Mouse (Mus musculus): ENCODE results near the gene Naa40. TPM values are rescaled to one million over a fixed set of nuclear protein-coding genes. Genes with fewer than 3 reads are reported as not detected.
A peak's percentile ranks its signal among the peaks of the same experiment; 100 is the strongest.

Naa40 gene
- polyA plus RNA-seq, 1 experiment from 2014 or later: 93.2 TPM

DNA sequence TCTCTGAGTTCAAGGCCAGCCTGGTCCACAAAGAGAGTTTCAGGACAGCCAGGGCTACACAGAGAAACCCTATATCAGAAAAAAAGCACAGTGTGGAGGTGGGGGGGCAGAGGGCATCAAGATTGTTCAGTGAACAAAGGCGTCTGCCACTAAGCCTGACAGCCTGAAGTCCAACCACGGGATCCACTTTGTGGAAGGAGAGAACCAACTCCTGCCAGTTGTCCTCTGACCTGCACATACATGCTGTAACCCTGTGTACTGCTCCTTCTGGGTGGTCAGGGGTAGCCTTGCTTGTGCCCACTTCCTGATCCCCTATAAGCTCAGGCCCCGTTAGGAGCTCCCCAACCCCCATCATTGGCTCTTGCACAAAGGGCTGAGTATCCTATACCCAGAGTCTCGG lies 55.9 kb downstream of the Naa40 start:
- peaks cover 97% of the 10 kb centered on the region for H3K27me3 ChIP-seq (replicated peaks; ENCODE audit: low read depth, poor library complexity, severe bottlenecking)
- H3K9me3 ChIP-seq: no peaks in the 10 kb centered on the region
- no peak for DNase-seq (ENCODE audit: low spot score)
- H3K36me3 ChIP-seq (replicated peaks): no peaks in the 10 kb centered on the region
- WGBS: 34% methylated on average over 4 of the region's 4 CpGs
- H3K4me3 ChIP-seq: peak overlapping the region; percentile 41; the same call in 1 of the 2 replicates
- peak overlapping the region; percentile 75 for H3K27ac ChIP-seq (replicated peaks)
- H3K4me1 ChIP-seq: peaks cover 75% of the 10 kb centered on the region

DNA sequence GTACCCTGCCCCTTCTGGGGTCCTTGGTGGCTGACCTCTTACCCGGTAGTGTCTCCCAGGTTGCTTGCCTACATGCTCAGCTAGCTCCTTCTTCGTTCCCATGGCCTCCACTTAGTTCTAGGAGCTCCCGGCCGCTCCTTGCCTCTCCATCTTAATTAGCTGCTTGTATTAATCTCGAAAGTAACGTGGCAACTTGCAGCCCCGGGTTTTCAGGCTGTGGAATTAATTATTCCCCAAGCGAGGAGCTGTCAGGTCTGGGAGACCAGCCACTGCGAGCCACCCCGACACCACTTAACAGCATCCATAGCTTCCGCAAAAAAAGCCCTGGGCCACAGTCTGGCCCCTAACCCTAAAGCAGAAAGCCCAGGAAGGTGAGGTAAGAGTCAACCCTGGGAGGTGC lies 57.6 kb downstream of the Naa40 start:
- 51% methylated on average over 11 of the region's 11 CpGs for WGBS
- H3K4me1 ChIP-seq: peaks cover 78% of the 10 kb centered on the region

DNA sequence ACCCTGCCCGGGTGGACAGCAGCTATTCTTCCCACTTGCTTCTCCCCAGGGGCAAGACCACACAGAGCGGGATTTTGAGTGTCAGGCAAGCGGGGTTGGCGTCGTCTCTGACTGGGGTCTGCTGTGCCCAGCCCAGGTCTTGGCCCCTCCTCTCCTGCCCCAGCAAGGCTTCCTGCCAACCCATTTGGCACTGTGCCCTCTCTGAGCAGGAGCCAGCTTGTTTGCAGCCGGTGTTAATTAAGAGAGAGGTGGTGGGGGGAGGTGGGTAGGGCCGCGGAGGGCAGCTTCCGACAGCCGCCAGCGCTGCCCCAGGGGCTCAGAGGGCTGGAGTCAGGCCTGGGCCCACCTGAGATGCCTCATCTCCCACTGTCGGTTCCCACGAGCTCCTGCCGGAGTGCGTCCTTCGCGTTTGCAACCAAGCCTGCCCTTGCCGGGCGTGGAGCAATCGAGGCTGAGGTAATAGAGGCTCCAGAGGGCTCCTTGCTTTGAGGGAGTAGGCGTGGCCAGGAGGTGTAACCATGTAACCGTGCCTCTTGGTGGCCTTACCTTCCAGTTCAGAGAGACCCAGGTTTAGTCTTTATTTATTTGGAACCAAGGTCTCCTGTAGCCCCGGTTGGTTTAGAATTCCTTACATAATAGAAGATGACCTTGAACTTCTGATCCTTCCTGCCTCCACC lies 58.6 kb downstream of the Naa40 start:
- 5% methylated on average over 23 of the region's 23 CpGs for WGBS
- DNase-seq (ENCODE audit: low spot score): peak; percentile 57

More for the DNA sequence above, 57.6 kb downstream of the Naa40 start:
- Histone ChIP-seq H3K27me3 (replicated peaks; ENCODE audit: low read depth, poor library complexity, severe bottlenecking) (peaks cover 98% of the 10 kb centered on the region), H3K9me3 (no peaks in the 10 kb centered on the region), H3K27ac (replicated peaks) (no peak overlapping the region; the same call in 1 of the 2 replicates), H3K4me3 (no peak overlapping the region), H3K36me3 (replicated peaks) (no peaks in the 10 kb centered on the region)
- no peak for DNase-seq (ENCODE audit: low spot score)

DNA sequence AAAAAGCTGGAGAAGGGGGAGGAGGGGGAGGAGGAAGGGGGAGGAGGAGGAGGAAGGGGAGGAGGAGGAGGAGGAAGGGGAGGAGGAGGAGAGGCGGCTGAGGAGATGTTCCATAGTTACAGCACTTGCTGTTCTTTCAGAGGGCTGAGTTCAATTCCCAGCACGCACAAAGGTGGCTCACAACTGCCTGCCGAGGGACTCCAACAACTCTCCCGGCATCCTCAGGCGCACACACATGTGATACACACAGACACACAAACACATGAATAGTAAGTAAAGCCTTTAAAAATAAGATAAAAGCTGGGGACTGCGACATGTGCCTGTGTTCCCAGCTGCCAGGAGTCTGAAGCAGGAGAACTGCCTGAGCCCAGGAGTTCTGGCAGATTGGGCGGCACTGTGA lies 59.5 kb downstream of the Naa40 start:
- 62% methylated on average over 7 of the region's 7 CpGs for WGBS
- peaks cover 83% of the 10 kb centered on the region for H3K4me1 ChIP-seq

More for the DNA sequence above, 58.6 kb downstream of the Naa40 start:
- H3K4me1 ChIP-seq: peaks cover 85% of the 10 kb centered on the region
- H3K27ac ChIP-seq (replicated peaks): peak overlapping the region; percentile 12; the same call in 1 of the 2 replicates
- peak overlapping the region; percentile 43 for H3K4me3 ChIP-seq
- no peaks in the 10 kb centered on the region for H3K36me3 ChIP-seq (replicated peaks)
- no peaks in the 10 kb centered on the region for H3K9me3 ChIP-seq
- H3K27me3 ChIP-seq (replicated peaks; ENCODE audit: low read depth, poor library complexity, severe bottlenecking): peaks cover 96% of the 10 kb centered on the region

DNA sequence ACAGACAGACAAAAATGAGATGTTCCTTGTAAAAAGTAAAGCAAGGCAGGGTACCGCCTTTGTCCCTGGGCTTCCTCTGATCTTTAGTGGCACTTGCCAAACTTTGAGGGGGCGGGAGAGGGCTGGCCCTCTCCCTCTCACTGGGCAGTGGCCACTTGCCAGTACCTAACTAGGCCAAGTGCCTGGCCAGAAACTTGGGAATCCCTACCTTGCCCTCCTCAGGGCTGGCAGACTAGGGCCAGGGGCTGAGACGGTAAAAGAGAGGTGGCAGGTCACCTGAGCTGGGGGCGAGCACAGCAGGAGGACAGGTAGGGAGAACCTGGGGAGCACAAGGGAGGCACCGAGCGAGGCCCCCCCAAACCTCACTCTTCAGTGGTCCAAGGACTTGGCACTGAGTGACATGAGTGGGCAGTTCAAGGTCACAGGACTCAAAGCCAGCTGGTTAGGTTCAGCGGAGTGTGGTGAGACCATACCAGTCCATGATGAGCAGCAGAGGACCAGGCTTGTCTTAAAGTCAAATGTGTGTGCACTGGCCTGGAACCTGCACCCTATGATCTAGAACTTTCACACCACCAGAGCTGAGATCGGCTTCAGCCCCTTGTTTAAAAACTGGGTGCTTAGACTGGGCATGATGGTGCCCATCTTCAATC lies 60.1 kb downstream of the Naa40 start:
- Histone ChIP-seq H3K9me3 (no peaks in the 10 kb centered on the region), H3K4me3 (no peak overlapping the region), H3K4me1 (peaks cover 83% of the 10 kb centered on the region), H3K27ac (replicated peaks) (no peak overlapping the region; the same call in 1 of the 2 replicates), H3K27me3 (replicated peaks; ENCODE audit: low read depth, poor library complexity, severe bottlenecking) (peaks cover 93% of the 10 kb centered on the region), H3K36me3 (replicated peaks) (no peaks in the 10 kb centered on the region)
- 79% methylated on average over 8 of the region's 8 CpGs for WGBS
- no peak for DNase-seq (ENCODE audit: low spot score)

More for the DNA sequence above, 59.5 kb downstream of the Naa40 start:
- no peaks in the 10 kb centered on the region for H3K9me3 ChIP-seq
- DNase-seq (ENCODE audit: low spot score): no peak
- no peaks in the 10 kb centered on the region for H3K36me3 ChIP-seq (replicated peaks)
- H3K4me3 ChIP-seq: no peak overlapping the region
- peaks cover 93% of the 10 kb centered on the region for H3K27me3 ChIP-seq (replicated peaks; ENCODE audit: low read depth, poor library complexity, severe bottlenecking)
- no peak overlapping the region for H3K27ac ChIP-seq (replicated peaks)

DNA sequence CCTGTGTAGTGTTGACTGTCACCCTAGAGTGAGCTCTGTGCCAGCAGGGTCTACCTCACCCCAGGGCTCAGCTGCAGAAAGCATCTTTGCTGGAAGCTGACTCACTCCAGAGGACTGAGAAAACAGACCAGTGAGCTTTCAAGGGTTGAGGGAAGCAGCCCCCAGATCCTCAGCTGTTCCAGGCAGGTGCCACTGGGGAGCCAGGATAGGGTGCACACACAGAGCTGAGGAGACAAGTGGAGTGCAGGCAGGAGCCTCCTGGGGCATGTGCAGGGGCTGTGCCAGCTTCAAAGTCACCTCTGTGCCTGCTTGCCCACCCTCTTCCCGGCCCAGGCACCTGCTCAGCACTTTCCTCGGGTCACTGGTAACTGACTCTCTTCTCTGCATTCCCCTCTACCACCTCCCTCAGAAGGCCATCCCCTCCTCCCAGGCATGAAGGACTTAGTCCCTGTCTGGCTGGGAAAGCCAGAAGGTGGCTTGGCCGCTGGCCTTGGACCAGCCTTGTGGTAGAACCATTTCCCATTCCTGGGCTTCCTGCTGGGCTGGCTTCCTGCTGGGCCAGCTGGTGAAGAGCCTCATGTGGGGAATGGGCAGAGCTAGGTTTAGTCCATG lies 62.0 kb downstream of the Naa40 start:
- Histone ChIP-seq H3K36me3 (replicated peaks) (no peaks in the 10 kb centered on the region), H3K4me1 (peaks cover 73% of the 10 kb centered on the region), H3K4me3 (no peak overlapping the region), H3K27me3 (replicated peaks; ENCODE audit: low read depth, poor library complexity, severe bottlenecking) (peaks cover 85% of the 10 kb centered on the region), H3K9me3 (no peaks in the 10 kb centered on the region), H3K27ac (replicated peaks) (no peak overlapping the region)
- no peak for DNase-seq (ENCODE audit: low spot score)
- 52% methylated on average over 3 of the region's 3 CpGs for WGBS

DNA sequence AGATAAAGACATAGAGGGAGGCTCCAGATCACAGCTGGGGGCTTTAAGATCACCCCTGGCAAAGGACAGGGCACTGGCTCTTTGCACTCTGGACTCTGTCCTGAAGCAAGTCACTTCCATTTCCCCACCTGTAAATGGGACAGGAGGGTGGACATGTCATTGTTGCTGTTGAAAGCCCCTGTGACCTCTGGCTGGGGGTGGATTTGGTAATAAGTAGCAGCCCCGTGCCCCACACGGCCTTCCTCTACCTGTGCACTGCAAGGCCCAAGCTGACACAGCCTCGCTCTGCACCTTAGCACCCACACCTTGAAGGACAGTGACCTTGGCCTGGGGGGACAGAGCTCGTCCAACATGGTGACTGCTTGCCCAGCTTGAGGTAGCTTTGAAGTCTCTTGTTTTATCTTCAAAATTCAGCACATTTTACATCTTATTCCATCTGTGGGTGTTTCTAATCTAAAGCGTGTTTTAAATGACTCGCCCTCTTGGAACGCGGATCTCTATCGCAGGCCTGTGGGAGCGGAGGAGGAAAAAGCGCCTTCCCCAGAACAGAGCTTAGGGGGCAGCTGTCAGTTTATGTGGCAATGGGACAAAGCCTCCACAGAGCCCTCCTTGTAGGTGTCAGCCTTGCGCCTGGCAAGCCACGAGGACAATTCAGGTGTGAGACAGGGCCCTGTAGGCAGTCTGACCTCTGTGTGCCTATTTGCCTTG lies 63.0 kb downstream of the Naa40 start:
- H3K27me3 ChIP-seq (replicated peaks; ENCODE audit: low read depth, poor library complexity, severe bottlenecking): peaks cover 82% of the 10 kb centered on the region
- no peak for DNase-seq (ENCODE audit: low spot score)

DNA sequence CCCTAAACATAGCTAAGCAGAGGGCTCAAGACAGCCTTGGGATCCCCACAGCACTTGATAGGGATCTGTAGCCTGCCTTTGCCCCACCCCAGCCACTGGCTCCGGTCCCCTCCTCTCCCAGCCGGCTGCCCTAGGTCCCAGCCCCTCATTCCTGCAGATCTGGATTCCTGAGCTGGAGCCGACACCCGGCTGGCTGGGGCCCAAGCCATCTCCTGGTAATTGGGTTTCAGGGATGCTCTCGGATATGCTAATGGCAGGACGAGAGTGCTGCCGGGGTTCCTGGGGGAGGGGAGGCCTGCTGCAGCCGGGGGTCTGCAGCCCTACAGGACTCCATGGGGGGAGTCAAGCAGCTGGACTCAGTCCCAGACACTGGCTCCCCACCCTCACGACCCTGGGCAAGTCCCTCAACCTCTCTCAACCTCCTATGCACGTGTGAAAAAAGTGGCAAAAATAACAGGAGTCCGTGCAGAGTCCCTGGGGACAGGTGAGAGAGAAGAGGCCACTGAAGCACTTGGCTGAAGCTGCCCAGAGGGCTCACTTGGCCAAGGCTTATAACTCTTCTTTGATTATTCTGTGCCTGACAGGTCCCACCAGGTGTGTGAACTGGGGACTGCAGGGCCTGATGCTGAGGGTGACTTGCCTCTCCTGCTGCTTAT lies 64.8 kb downstream of the Naa40 start:
- DNase-seq (ENCODE audit: low spot score): peak; percentile 42
- Histone ChIP-seq H3K27me3 (replicated peaks; ENCODE audit: low read depth, poor library complexity, severe bottlenecking) (peaks cover 79% of the 10 kb centered on the region), H3K27ac (replicated peaks) (peak overlapping the region; percentile 20; the same call in 1 of the 2 replicates), H3K4me3 (no peak overlapping the region), H3K36me3 (replicated peaks) (no peaks in the 10 kb centered on the region), H3K4me1 (peaks cover 64% of the 10 kb centered on the region), H3K9me3 (no peaks in the 10 kb centered on the region)
- WGBS: 9% methylated on average over 11 of the region's 11 CpGs

More for the DNA sequence above, 63.0 kb downstream of the Naa40 start:
- peaks cover 67% of the 10 kb centered on the region for H3K4me1 ChIP-seq
- no peaks in the 10 kb centered on the region for H3K9me3 ChIP-seq
- no peak overlapping the region for H3K4me3 ChIP-seq
- no peaks in the 10 kb centered on the region for H3K36me3 ChIP-seq (replicated peaks)
- peak overlapping the region; percentile 52 for H3K27ac ChIP-seq (replicated peaks)
- WGBS: 52% methylated on average over 13 of the region's 13 CpGs

Other genes with a start within 250 kb of the Naa40 start
- gene Dnajc4, start 248.6 kb downstream of the Naa40 start, polyA plus RNA-seq (2016; fragmentation: Nextera tagmentation; extraction: Ambion mirVana): 18.1 and 18.2 TPM in 2 replicates
- gene Nudt22, start 245.1 kb downstream of the Naa40 start, polyA plus RNA-seq (2016; fragmentation: Nextera tagmentation; extraction: Ambion mirVana): 20.1 and 20.9 TPM in 2 replicates
- gene Trpt1, start 245.1 kb downstream of the Naa40 start, polyA plus RNA-seq (2016; fragmentation: Nextera tagmentation; extraction: Ambion mirVana): 8.3 and 8.8 TPM in 2 replicates
- gene Fermt3, start 221.7 kb downstream of the Naa40 start, polyA plus RNA-seq (2016; fragmentation: Nextera tagmentation; extraction: Ambion mirVana): 7.1 and 8.0 TPM in 2 replicates
- gene Stip1, start 201.2 kb downstream of the Naa40 start, polyA plus RNA-seq (2016; fragmentation: Nextera tagmentation; extraction: Ambion mirVana): 453 and 489 TPM in 2 replicates
- gene Macrod1, start 184.4 kb downstream of the Naa40 start, polyA plus RNA-seq (2016; fragmentation: Nextera tagmentation; extraction: Ambion mirVana): 5.0 and 5.4 TPM in 2 replicates
- gene Flrt1, start 135.5 kb downstream of the Naa40 start, polyA plus RNA-seq (2016; fragmentation: Nextera tagmentation; extraction: Ambion mirVana): 2.5 and 2.9 TPM in 2 replicates
- 275 and 276 TPM in 2 replicates for gene Otub1, start 34.9 kb downstream of the Naa40 start, polyA plus RNA-seq (2016; fragmentation: Nextera tagmentation; extraction: Ambion mirVana)
- gene Cox8a, start 23.6 kb downstream of the Naa40 start, polyA plus RNA-seq (2016; fragmentation: Nextera tagmentation; extraction: Ambion mirVana): 867 and 877 TPM in 2 replicates
- 51.0 and 58.6 TPM in 2 replicates for gene Rcor2, start 26.1 kb upstream of the Naa40 start, polyA plus RNA-seq (2016; fragmentation: Nextera tagmentation; extraction: Ambion mirVana)
- gene Mark2, start 100.7 kb upstream of the Naa40 start, polyA plus RNA-seq (2016; fragmentation: Nextera tagmentation; extraction: Ambion mirVana): 48.5 and 49.1 TPM in 2 replicates
- 44.5 and 51.7 TPM in 2 replicates for gene Spindoc, start 141.8 kb upstream of the Naa40 start, polyA plus RNA-seq (2016; fragmentation: Nextera tagmentation; extraction: Ambion mirVana)
- 6.1 and 7.1 TPM in 2 replicates for gene 2700081O15Rik, start 176.4 kb upstream of the Naa40 start, polyA plus RNA-seq (2016; fragmentation: Nextera tagmentation; extraction: Ambion mirVana)
- gene Rtn3, start 242.1 kb upstream of the Naa40 start, polyA plus RNA-seq (2016; fragmentation: Nextera tagmentation; extraction: Ambion mirVana): 145 and 153 TPM in 2 replicates